In the genomic region with DNA sequence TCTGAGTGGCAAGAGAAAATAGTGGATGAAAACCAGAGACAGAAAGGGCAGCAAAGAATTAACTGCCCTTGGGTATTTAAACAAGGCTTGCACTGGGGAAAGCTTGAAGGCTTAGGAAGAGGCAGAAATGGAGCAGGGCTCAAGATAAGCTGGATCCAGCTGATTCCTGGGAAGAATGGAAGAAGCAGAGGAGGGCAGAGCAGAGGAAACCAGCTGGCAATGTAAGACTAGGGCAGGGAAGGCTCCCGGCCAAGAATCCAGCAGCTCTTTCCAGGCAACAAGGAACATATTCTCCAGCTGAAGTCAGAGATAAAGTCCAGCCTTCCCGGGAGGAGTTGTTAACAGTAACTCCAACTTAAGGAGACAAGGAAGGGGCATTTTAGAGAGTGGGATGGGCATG, we compare ENCODE assay signal across 8 mouse cellular contexts.
DNase-seq lines count a peak whose midpoint lies in the region.

No protein-coding gene starts in this region.

- DNase-seq in adrenal gland, postnatal 10 days: peak; percentile 13
- DNase-seq in adrenal gland, postnatal 4 days (ENCODE audit: low spot score in 2 of 2): no peak
- DNase-seq in urinary bladder, postnatal 25 days (ENCODE audit: low spot score): peak; percentile 13
- no peak for DNase-seq in urinary bladder, postnatal 10 days (ENCODE audit: low spot score)
- peak; percentile 49 to 55 for DNase-seq in lung, adult 18-20 months
- DNase-seq in yolk sac, embryonic 10.5 days (ENCODE audit: low spot score): peak; percentile 64
- DNase-seq in retina, embryonic 14.5 days (ENCODE audit: low spot score): no peak
- DNase-seq in spleen, postnatal 14 days (ENCODE audit: low spot score in 2 of 2): no peak

Comparison
In these comparisons a context has a peak if more than half of its experiments do, and no peak if none do; other contexts are left out.
1. DNase-seq: peak in adrenal gland, postnatal 10 days (single experiment), urinary bladder, postnatal 25 days (single experiment), lung, adult 18-20 months (2 of 2) and yolk sac, embryonic 10.5 days (single experiment); none in adrenal gland, postnatal 4 days (0 of 2), urinary bladder, postnatal 10 days (single experiment), retina, embryonic 14.5 days (single experiment) and spleen, postnatal 14 days (0 of 2).